Mouse (Mus musculus): Measurements from ENCODE around the gene Pacsin2.

DNA sequence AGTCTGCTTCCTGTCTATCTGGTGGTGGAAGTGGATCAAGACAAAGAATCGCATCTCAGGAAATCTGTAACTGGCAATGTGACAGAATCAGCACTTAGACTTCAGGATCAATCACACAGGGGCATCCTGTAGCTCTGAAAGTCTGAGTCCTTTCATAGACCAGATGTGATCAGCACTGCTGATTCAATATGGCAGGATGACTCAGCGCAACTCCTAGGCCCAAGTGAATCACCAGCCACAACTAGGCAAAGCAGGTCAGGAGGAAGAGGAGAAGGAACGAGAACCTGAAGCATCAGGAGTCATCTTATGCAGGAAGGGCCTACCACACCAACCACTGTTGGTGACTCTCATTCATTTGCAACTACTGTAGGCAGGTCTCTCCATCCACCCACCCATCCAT lies 60.4 kb downstream of the Pacsin2 start:
- TF ChIP-seq CTCF (IDR thresholded peaks at IDR 0.05; ENCODE audit: low read depth) (no peak), EP300 (optimal IDR thresholded peaks at IDR 0.05) (no peak)
